Mouse (Mus musculus) forelimb bud, embryonic 11.5 days (tissue): ENCODE results near the gene Adcy1.
"Not testable (repeated sequence)": the region's sequence is repeated elsewhere in the genome, so short reads cannot be mapped to it uniquely, and the experiment has no call there.

ENCODE experiments used
- DNase-seq: peaks from one replicate; pipeline ENCODE4 v3.0.0-alpha.2; 2012; ENCODE audit warnings: low read depth, low spot score

Adcy1 gene

GRCm38 (mm10) chr11:7213501-7214341 is 150.4 kb downstream of the Adcy1 start, which contains the start of gene Igfbp3:
Gene Igfbp3, minus strand, starts transcription at chr11:7213923.
- peak; percentile 46 for DNase-seq

DNA sequence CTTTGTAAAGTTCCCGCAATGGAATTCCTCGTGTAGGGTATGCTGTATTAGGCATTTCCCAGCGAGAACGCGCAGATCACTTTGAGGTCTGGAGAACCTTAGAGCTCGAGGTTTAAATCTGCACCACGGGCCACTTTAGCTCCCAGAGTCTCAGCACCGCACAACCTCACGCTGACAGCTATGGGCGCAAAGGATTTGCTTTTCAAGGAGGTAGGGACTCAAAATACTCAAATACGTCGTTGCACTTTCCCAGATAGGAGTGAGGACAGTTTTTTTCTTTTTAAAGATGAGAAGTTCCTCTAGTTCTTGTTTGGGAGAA is 151.0 kb downstream of the Adcy1 start:
- DNase-seq = no peak

- peak; percentile 76 for DNase-seq
Observed at GRCm38 (mm10) chr11:7214761-7215160, 151.5 kb downstream of the Adcy1 start.

GRCm38 (mm10) chr11:7215703-7216102 is 152.4 kb downstream of the Adcy1 start:
- peak; percentile 54 for DNase-seq

GRCm38 (mm10) chr11:7221826-7222225 is 158.5 kb downstream of the Adcy1 start:
- not testable (repeated sequence) for DNase-seq

DNA sequence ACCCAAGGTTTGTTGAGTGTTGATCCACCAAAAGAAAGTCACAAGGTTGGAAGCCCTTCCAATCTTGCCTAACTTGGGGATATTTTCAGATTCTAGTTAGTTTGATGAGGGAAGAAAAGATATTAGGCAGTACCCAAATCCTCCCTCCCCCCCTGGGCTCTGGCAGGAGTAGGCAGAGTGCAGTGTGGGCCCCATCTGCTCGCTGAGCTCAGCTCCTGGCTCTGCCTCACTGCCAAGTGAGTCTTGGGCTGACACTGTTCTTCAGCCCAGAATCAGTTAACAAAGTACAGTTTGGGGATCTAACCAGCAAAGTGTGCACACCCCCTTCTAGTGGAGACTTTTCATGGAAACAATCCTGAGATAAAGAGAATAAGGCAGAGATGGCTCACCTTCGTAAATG is 162.9 kb downstream of the Adcy1 start:
- DNase-seq = no peak

DNA sequence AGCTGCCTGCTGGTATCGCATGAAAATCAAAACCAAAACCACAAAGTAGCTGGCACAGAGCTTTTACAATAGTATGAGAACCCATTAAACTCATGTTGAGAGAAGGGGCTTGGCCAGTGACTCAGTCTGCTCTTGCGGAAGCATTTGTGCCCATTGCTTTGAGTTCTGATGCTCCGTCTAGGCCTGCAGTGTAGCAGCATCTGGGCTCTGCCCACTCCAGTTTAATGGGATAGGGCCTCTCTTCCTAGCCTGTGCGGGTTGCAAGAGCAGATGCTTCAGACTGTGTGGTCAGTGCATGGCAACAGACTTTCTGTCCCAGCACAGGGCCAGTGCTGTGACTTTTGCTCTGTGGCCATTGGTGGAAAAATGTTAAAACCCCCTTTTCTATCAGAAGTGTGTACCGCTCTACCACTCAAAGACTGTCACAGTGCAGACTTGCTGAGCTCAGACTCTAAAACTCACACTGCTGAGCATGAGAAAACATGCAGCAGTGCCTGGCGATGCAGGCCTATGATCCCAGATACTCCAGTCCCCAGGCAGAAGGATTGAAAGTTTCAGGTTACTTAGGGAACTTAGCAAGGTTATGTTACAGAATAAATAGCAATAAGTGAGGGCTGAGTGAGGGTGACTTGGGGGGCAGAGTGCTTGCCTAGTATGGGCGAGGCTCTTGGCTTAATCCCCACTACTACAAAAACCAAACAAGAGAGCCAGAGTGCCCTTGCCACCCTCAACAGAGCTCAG is 163.7 kb downstream of the Adcy1 start:
- DNase-seq = no peak

DNA sequence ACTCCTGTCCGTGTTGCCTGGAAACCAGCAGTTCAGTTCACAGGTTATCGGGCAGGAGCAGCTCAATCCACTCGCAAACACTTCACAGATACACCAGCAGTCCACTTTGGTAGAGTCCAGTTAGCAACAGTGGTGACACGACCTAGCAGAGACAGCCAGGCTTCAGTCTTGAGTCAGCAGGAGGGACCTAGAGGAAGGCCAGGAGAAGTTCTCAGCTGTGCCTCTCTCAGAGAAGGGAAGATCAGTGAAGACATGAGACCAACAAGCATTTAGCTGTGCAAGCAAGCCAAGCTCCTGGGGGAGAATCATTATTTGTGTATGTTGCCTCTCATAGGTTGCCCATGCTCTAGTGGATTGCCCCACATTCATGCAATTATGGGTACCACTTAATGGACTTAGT is 164.8 kb downstream of the Adcy1 start:
- no peak for DNase-seq
